8 mouse cellular contexts compared by ENCODE assay signal in genomic region chr5:75155741-75156553, GRCm38 (mm10). TPM values are rescaled to one million over a fixed set of nuclear protein-coding genes. Genes with fewer than 3 reads are reported as not detected.
DNase-seq lines count a peak whose midpoint lies in the region; ATAC-seq and TF ChIP-seq lines count a peak whose summit lies in the region.

No protein-coding gene starts in this region.

- H3K4me3 ChIP-seq in intestine, postnatal 0 days (ENCODE audit: low read depth, low read length) = peak overlapping the region; percentile 50
- H3K4me3 ChIP-seq in limb, embryonic 11.5 days (ENCODE audit: low read depth, low read length) = peak overlapping the region; percentile 89
- peak overlapping the region; percentile 44 for H3K4me3 ChIP-seq in midbrain, embryonic 12.5 days

- H3K9me3 ChIP-seq in intestine, postnatal 0 days (ENCODE audit: control insufficient read depth) = no peaks in the 10 kb centered on the region
- no peaks in the 10 kb centered on the region for H3K9me3 ChIP-seq in limb, embryonic 11.5 days (ENCODE audit: control insufficient read depth, low read length)
- H3K9me3 ChIP-seq in midbrain, embryonic 12.5 days = no peaks in the 10 kb centered on the region

- H3K27me3 ChIP-seq in intestine, postnatal 0 days (replicated peaks; ENCODE audit: control insufficient read depth, insufficient read depth, low read length) = peaks cover 46% of the 10 kb centered on the region
- no peaks in the 10 kb centered on the region for H3K27me3 ChIP-seq in limb, embryonic 11.5 days (ENCODE audit: control insufficient read depth, insufficient read depth, low read length)
- H3K27me3 ChIP-seq in midbrain, embryonic 12.5 days = peaks cover 88% of the 10 kb centered on the region

- under 1% methylated on average over 52 of the region's 52 CpGs for WGBS in intestine, postnatal 0 days
- WGBS in limb, embryonic 11.5 days = under 1% methylated on average over 52 of the region's 52 CpGs
- 1% methylated on average over 51 of the region's 52 CpGs for WGBS in midbrain, embryonic 12.5 days

- peak overlapping the region; percentile 84 for H3K4me2 ChIP-seq in intestine, postnatal 0 days (replicated peaks; ENCODE audit: low read depth)
- H3K4me2 ChIP-seq in limb, embryonic 11.5 days (ENCODE audit: low read depth, severe bottlenecking) = peak overlapping the region; percentile 63
- H3K4me2 ChIP-seq in midbrain, embryonic 12.5 days (replicated peaks) = peak overlapping the region; percentile 81

- peak; percentile 74 for ATAC-seq in intestine, postnatal 0 days
- ATAC-seq in limb, embryonic 11.5 days (ENCODE audit: insufficient number of reproducible peaks, low FRiP score, low TSS enrichment, low read depth) = peak; percentile 61
- ATAC-seq in midbrain, embryonic 12.5 days (ENCODE audit: low FRiP score, low read depth) = peak; percentile 91
- ATAC-seq in activated CD4-positive, CD25-positive, alpha-beta regulatory T cell, adult 4 months = no peak

- H3K9ac ChIP-seq in intestine, postnatal 0 days (ENCODE audit: low read depth, low read length) = peak overlapping the region; percentile 40; the same call in 1 of the 2 replicates
- H3K9ac ChIP-seq in limb, embryonic 11.5 days (ENCODE audit: low read length) = peak overlapping the region; percentile 87
- peak overlapping the region; percentile 50 for H3K9ac ChIP-seq in midbrain, embryonic 12.5 days (replicated peaks)

- H3K4me1 ChIP-seq in intestine, postnatal 0 days (replicated peaks; ENCODE audit: control insufficient read depth, insufficient read depth, low read length) = no peaks in the 10 kb centered on the region; the same call in 1 of the 2 replicates
- H3K4me1 ChIP-seq in limb, embryonic 11.5 days (ENCODE audit: control insufficient read depth, insufficient read depth, low read length) = peaks cover 20% of the 10 kb centered on the region
- peaks cover 29% of the 10 kb centered on the region for H3K4me1 ChIP-seq in midbrain, embryonic 12.5 days

- H3K27ac ChIP-seq in intestine, postnatal 0 days (ENCODE audit: low read depth, low read length) = peak overlapping the region; percentile 46
- peak overlapping the region; percentile 99 for H3K27ac ChIP-seq in limb, embryonic 11.5 days (replicated peaks; ENCODE audit: low read depth, low read length)
- no peak overlapping the region for H3K27ac ChIP-seq in midbrain, embryonic 12.5 days (replicated peaks)

- peak; percentile 63 for DNase-seq in adrenal gland, adult 8-10 months
- peak; percentile 91 for DNase-seq in embryo, embryonic 11 days
- DNase-seq in heart, adult 11 months = peak; percentile 98
- peak; percentile 94 for DNase-seq in limb, embryonic 11.5 days (ENCODE audit: low spot score)
- DNase-seq in spleen, adult 12 weeks (ENCODE audit: low spot score) = peak; percentile 16

- no peaks in the 10 kb centered on the region for H3K36me3 ChIP-seq in intestine, postnatal 0 days (ENCODE audit: control insufficient read depth, insufficient read depth)
- no peaks in the 10 kb centered on the region for H3K36me3 ChIP-seq in limb, embryonic 11.5 days (ENCODE audit: control insufficient read depth, insufficient read depth, low read length)
- H3K36me3 ChIP-seq in midbrain, embryonic 12.5 days = no peaks in the 10 kb centered on the region

- peak; percentile 88 for TF ChIP-seq CTCF in intestine, postnatal 0 days (IDR thresholded peaks at IDR 0.05; ENCODE audit: low read depth)

RNA-seq across cellular contexts. Expression of gene Pdgfra, which starts 3.9 kb away (rescaled TPM):
- total RNA-seq in adrenal gland, adult 8-10 months (2022) = 10 to 100 TPM; 40.5 to 55.6 (median 45.9) TPM
- polyA plus RNA-seq in intestine, postnatal 0 days (2015; fragmentation: Nextera tagmentation; extraction: Ambion mirVana) = 12.0 and 13.8 TPM in 2 replicates
- polyA plus RNA-seq in limb, embryonic 11.5 days (2014; fragmentation: Nextera tagmentation; extraction: Ambion mirVana) = 124 and 138 TPM in 2 replicates
- 15.7 and 23.2 TPM in 2 replicates for polyA plus RNA-seq in midbrain, embryonic 12.5 days (2016; fragmentation: Nextera tagmentation; extraction: Ambion mirVana)
- polyA plus RNA-seq in activated CD4-positive, CD25-positive, alpha-beta regulatory T cell, adult 4 months (2017; shearing (Covaris generic)) = not detected

Comparison
In these comparisons a context has a peak if more than half of its experiments do, and no peak if none do; other contexts are left out.
1. DNase-seq: peak in every context shown above with its lines; median percentile 98 in heart, adult 11 months; 94 in limb, embryonic 11.5 days; 91 in embryo, embryonic 11 days; 63 in adrenal gland, adult 8-10 months; 16 in spleen, adult 12 weeks.